Mouse (Mus musculus) kidney, embryonic 15.5 days (tissue): ENCODE data around the gene Vcpkmt. TPM values are rescaled to one million over a fixed set of nuclear protein-coding genes. Genes with fewer than 3 reads are reported as not detected.

Experiments
- ATAC-seq: fragments of 200-750 bp; cut with Nextera tagmentation; replicated peaks from 2 replicates; pipeline ENCODE4 v1.8.0; 2017; ENCODE audit warnings: moderate TSS enrichment; ENCODE audit not compliant: low FRiP score
- H3K27ac ChIP-seq: fragments of 300-500 bp; sonication (generic); 2 replicates; pipeline ENCODE4 v1.5.1; 2015; ENCODE audit warnings: mild to moderate bottlenecking, inconsistent platforms
- H3K27me3 ChIP-seq: fragments of 300-500 bp; sonication (generic); 2 replicates; pipeline ENCODE4 v1.6.1; 2015; ENCODE audit warnings: inconsistent platforms
- H3K36me3 ChIP-seq: fragments of 300-500 bp; sonication (generic); 2 replicates; pipeline ENCODE4 v1.6.1; 2015; ENCODE audit warnings: inconsistent platforms
- H3K4me1 ChIP-seq: fragments of 300-500 bp; sonication (generic); 2 replicates; pipeline ENCODE4 v1.6.1; 2015; ENCODE audit warnings: inconsistent platforms
- H3K4me2 ChIP-seq: fragments of 300-500 bp; sonication (generic); 2 replicates; pipeline ENCODE4 v1.6.1; 2015; ENCODE audit warnings: moderate library complexity, mild to moderate bottlenecking, inconsistent platforms
- H3K4me3 ChIP-seq: fragments of 300-500 bp; sonication (generic); replicated peaks from 2 replicates; pipeline ENCODE4 v1.5.1; 2015; ENCODE audit warnings: mild to moderate bottlenecking, inconsistent platforms
- H3K9ac ChIP-seq: fragments of 300-500 bp; sonication (generic); 2 replicates; pipeline ENCODE4 v1.6.1; 2015; ENCODE audit warnings: mild to moderate bottlenecking, inconsistent platforms
- H3K9me3 ChIP-seq: fragments of 300-500 bp; sonication (generic); replicated peaks from 2 replicates; pipeline ENCODE4 v1.6.1; 2016; ENCODE audit warnings: inconsistent platforms
- WGBS: fragments of 180-500 bp; shearing (Covaris S2); methylation state at CpG from one replicate; pipeline ENCODE4 v1.1.7; 2015; ENCODE audit warnings: mixed read lengths; 5-methylcytosine and 5-hydroxymethylcytosine counted together
- microRNA-seq: library from miRNA; unstranded; fragments of <30 nt; microRNA quantifications from one replicate; pipeline ENCODE4, GENCODE M21; 2016
- polyA plus RNA-seq: library from polyadenylated mRNA; unstranded; fragments of >200 nt; fragmentation: Nextera tagmentation; extraction: Ambion mirVana; gene quantifications from 2 replicates; pipeline ENCODE4 v1.2.1, GENCODE M21; 2015

Vcpkmt gene
- polyA plus RNA-seq, 1 experiment from 2014 or later: 25.2 TPM

- Histone ChIP-seq H3K4me1 (peaks cover 48% of the 10 kb centered on the region), H3K27ac (peak overlapping the region; percentile 88), H3K36me3 (no peaks in the 10 kb centered on the region), H3K9me3 (no peaks in the 10 kb centered on the region), H3K4me2 (peak overlapping the region; percentile 55), H3K9ac (no peak overlapping the region), H3K27me3 (peaks cover 11% of the 10 kb centered on the region), H3K4me3 (peak overlapping the region; percentile 19)
- peak; percentile 62 for ATAC-seq
- 11% methylated on average over 10 of the region's 10 CpGs for WGBS
Measured at GRCm38 (mm10) chr12:69537243-69537674, 45.6 kb downstream of the Vcpkmt start.

GRCm38 (mm10) chr12:69536616-69537242 lies 46.1 kb downstream of the Vcpkmt start:
- Histone ChIP-seq H3K27me3 (peaks cover 11% of the 10 kb centered on the region), H3K4me3 (no peak overlapping the region), H3K9me3 (no peaks in the 10 kb centered on the region), H3K27ac (peak overlapping the region; percentile 88), H3K9ac (no peak overlapping the region), H3K36me3 (no peaks in the 10 kb centered on the region), H3K4me1 (peaks cover 43% of the 10 kb centered on the region), H3K4me2 (peak overlapping the region; percentile 55)
- WGBS: 62% methylated on average over 10 of the region's 10 CpGs
- no peak for ATAC-seq

GRCm38 (mm10) chr12:69533237-69533636 lies 49.6 kb downstream of the Vcpkmt start:
- 85% methylated on average over 5 of the region's 5 CpGs for WGBS
- Histone ChIP-seq H3K4me3 (no peak overlapping the region), H3K36me3 (no peaks in the 10 kb centered on the region), H3K4me1 (peaks cover 18% of the 10 kb centered on the region), H3K27ac (no peak overlapping the region), H3K9me3 (no peaks in the 10 kb centered on the region), H3K27me3 (0 out of 2 replicates have a peak, but pooled peaks cover 3% of the 10 kb centered on the region), H3K9ac (no peak overlapping the region), H3K4me2 (no peak overlapping the region)
- ATAC-seq: no peak

- H3K27ac ChIP-seq: no peak overlapping the region
- no peak overlapping the region for H3K9ac ChIP-seq
- H3K4me2 ChIP-seq: no peak overlapping the region
- H3K36me3 ChIP-seq: no peaks in the 10 kb centered on the region
- 93% methylated on average over 3 of the region's 3 CpGs for WGBS
- H3K27me3 ChIP-seq: 0 out of 2 replicates have a peak, but pooled peaks cover 3% of the 10 kb centered on the region
- H3K9me3 ChIP-seq: no peaks in the 10 kb centered on the region
- no peak for ATAC-seq
- no peak overlapping the region for H3K4me3 ChIP-seq
- peaks cover 10% of the 10 kb centered on the region for H3K4me1 ChIP-seq
Measured at GRCm38 (mm10) chr12:69532530-69532929, 50.3 kb downstream of the Vcpkmt start.

- 84% methylated on average over 4 of the region's 4 CpGs for WGBS
- no peak for ATAC-seq
Measured at GRCm38 (mm10) chr12:69532091-69532490, 50.7 kb downstream of the Vcpkmt start.

GRCm38 (mm10) chr12:69529694-69530403 lies 53.0 kb downstream of the Vcpkmt start:
- H3K36me3 ChIP-seq: no peaks in the 10 kb centered on the region
- WGBS: 76% methylated on average over 13 of the region's 13 CpGs

More at GRCm38 (mm10) chr12:69532091-69532490, 50.7 kb downstream of the Vcpkmt start:
- no peak overlapping the region for H3K4me2 ChIP-seq
- H3K27ac ChIP-seq: no peak overlapping the region
- H3K9ac ChIP-seq: no peak overlapping the region
- peaks cover 6% of the 10 kb centered on the region for H3K4me1 ChIP-seq
- H3K9me3 ChIP-seq: no peaks in the 10 kb centered on the region
- no peaks in the 10 kb centered on the region for H3K36me3 ChIP-seq
- no peak overlapping the region for H3K4me3 ChIP-seq
- 0 out of 2 replicates have a peak, but pooled peaks cover 3% of the 10 kb centered on the region for H3K27me3 ChIP-seq

GRCm38 (mm10) chr12:69528275-69529032 lies 54.4 kb downstream of the Vcpkmt start:
- 85% methylated on average over 8 of the region's 8 CpGs for WGBS
- no peak for ATAC-seq

More at GRCm38 (mm10) chr12:69529694-69530403, 53.0 kb downstream of the Vcpkmt start:
- H3K27me3 ChIP-seq: 0 out of 2 replicates have a peak, but pooled peaks cover 3% of the 10 kb centered on the region
- H3K4me1 ChIP-seq: peaks cover 4% of the 10 kb centered on the region
- ATAC-seq: no peak
- no peak overlapping the region for H3K27ac ChIP-seq
- no peak overlapping the region for H3K9ac ChIP-seq
- no peak overlapping the region for H3K4me3 ChIP-seq
- H3K4me2 ChIP-seq: no peak overlapping the region
- H3K9me3 ChIP-seq: no peaks in the 10 kb centered on the region

More at GRCm38 (mm10) chr12:69528275-69529032, 54.4 kb downstream of the Vcpkmt start:
- Histone ChIP-seq H3K36me3 (no peaks in the 10 kb centered on the region), H3K27me3 (0 out of 2 replicates have a peak, but pooled peaks cover 2% of the 10 kb centered on the region), H3K9me3 (no peaks in the 10 kb centered on the region), H3K4me1 (peaks cover 11% of the 10 kb centered on the region), H3K9ac (no peak overlapping the region), H3K4me3 (no peak overlapping the region), H3K4me2 (no peak overlapping the region), H3K27ac (no peak overlapping the region)

Small RNA genes lying within 50 kb of the gene (microRNA-seq; reads per million reads assigned to microRNA genes)
- gene Gm23018: not detected

Other genes starting within 250 kb of the Vcpkmt start
- gene Nemf, start 225.9 kb downstream of the Vcpkmt start, polyA plus RNA-seq: 87.0 and 91.6 TPM in 2 replicates
- 45.3 and 47.0 TPM in 2 replicates for gene Arf6, start 210.9 kb downstream of the Vcpkmt start, polyA plus RNA-seq
- gene Gm9887, start 210.6 kb downstream of the Vcpkmt start, polyA plus RNA-seq: 1.4 and 1.7 TPM in 2 replicates
- 8.7 and 9.1 TPM in 2 replicates for gene Sos2, start 98.8 kb upstream of the Vcpkmt start, polyA plus RNA-seq
- gene L2hgdh, start 141.8 kb upstream of the Vcpkmt start, polyA plus RNA-seq: 22.3 TPM in 2 replicates
- gene Atp5s, start 141.9 kb upstream of the Vcpkmt start, polyA plus RNA-seq: 30.7 and 31.0 TPM in 2 replicates
- 21.4 and 24.7 TPM in 2 replicates for gene Cdkl1, start 208.2 kb upstream of the Vcpkmt start, polyA plus RNA-seq